Mouse (Mus musculus): Measurements from ENCODE around the gene Rnf180.

Gene Rnf180

DNA sequence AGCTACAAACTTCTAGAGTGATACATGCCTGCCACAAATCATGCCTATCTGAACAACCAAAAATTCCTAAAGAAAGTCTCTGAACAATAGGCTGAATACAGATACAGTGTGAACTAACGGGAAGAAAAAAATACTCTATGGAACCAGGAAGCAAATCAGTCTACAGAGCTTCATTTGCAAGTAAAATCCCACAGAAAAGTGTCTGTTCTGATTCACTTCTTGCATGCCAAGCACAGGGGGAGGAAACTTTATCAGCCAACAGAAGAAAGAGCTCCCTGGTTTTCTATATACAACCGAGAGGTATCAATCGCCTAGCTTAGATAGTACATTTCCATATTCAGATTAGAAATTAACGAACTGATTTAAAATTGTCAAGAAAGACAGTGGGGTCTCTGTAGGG lies 43.8 kb downstream of the Rnf180 start:
- DNase-seq (ENCODE audit: low spot score in 2 of 2) = no peak

DNA sequence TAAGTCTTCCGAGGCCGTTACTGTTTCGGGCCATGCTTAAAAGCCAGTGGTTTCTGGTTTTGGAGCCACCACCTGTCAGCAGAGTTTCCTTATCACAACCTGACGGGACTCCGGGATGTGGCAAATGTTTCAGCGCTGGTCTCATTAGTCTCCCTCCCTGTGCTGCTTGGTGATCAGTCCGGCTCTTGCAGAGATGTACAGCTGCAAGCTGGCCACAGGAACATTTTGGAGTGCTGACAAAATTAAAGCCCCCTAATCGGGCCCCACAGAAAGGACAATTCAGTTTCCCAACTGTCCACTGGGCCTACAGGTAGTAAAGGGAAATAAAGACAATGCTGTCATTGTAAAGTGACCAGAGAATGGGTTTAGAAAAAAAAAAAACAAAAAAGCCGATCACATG lies 44.4 kb downstream of the Rnf180 start:
- no peak for DNase-seq (ENCODE audit: low spot score in 2 of 2)

DNA sequence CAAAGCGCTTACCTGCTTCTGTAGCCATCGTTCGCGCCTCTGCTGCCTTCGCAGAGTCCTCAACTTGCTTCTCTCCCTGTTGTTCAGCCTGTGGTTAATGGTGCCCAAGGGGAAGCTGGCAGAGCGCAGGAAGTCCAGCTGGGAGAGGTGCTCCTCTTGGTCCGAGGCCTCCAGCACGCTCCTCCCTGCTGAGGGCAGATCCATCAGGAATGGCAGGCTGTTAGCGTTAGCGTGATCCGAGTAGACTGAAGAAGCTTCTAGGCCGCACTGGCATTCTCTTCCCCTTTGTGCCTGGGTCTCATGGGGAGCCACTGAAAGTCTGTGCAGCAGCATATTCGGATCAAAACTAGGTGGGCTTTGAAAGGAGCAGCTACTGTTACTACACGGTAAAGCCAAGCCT lies 45.0 kb downstream of the Rnf180 start:
- DNase-seq (ENCODE audit: low spot score in 2 of 2) = no peak

DNA sequence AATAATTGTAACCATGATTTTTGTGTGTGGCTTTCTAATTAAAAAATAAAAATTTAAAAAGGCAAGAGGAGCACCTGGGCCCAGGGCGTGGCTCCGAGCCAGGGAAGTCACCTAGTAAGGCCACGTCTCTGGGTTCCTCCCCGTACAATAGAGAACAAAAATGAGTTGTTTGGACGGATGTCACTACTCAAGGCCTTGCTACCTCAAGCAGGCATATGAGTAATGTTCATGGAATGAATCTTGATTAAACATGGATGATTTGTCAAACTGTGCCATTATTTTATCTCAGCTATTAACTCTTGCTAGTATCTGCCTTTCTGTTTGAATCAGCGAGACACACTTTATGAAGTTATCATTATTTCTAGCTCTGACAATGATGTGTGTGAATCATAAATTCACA lies 46.9 kb downstream of the Rnf180 start:
- no peak for DNase-seq (ENCODE audit: low spot score in 2 of 2)

DNA sequence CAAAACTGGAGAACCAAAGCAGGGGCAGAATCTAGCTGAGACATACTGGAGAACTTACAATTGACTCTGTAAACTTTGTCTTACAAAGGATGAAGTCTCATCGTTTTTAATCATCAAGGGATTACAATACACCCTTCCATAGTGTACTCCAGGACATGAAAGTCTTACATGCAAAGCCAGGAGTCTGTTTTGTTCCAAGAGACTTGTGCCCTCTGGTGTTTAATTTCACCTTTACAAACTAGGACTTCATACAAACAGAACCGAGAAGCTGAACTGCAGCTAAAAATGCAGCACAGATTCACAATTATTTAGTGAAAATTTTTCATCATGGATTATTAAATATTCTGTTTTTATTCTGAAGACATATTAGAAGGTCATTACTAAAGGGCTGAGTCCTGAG lies 53.8 kb downstream of the Rnf180 start:
- no peak for DNase-seq (ENCODE audit: low spot score in 2 of 2)

DNA sequence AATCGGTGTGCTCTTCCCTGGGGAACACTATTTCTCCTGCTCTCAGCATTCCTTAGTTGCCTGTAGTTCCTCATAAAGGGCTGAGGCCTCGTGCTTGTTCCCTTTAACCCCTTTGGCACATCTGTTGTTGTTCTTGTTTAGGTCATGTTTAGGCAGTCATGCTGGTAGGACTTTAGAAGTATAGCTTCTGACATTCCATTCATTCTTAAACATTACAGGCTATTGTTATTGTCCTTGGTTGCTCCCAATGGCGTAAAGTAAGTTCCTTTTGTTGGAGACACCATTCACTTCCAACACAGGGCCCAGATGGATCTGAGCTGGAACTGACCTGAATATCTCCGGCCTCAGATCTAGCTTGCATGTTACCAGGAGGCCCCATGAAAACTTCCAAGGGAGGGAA lies 67.5 kb downstream of the Rnf180 start:
- no peak for DNase-seq (ENCODE audit: low spot score in 2 of 2)

DNA sequence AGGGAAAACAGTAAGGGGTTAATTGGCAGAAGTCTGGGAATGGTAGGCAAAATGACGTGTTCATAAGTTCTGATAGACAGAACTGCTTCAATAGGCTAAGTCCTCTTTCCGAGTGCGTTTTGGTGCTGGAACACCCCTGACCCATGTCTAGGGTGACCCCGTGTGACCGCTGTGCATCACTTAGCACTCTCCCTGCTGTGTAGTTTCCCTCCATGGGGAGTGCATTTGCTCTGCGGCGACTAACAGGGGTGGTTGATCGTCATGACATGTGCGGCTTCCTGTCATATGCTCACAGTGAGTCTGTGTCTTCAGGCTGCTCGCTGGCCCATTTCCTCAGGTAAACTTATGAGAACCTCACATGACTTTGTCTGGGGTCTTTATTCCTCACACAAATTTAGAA lies 70.6 kb downstream of the Rnf180 start:
- no peak for DNase-seq (ENCODE audit: low spot score in 2 of 2)

DNA sequence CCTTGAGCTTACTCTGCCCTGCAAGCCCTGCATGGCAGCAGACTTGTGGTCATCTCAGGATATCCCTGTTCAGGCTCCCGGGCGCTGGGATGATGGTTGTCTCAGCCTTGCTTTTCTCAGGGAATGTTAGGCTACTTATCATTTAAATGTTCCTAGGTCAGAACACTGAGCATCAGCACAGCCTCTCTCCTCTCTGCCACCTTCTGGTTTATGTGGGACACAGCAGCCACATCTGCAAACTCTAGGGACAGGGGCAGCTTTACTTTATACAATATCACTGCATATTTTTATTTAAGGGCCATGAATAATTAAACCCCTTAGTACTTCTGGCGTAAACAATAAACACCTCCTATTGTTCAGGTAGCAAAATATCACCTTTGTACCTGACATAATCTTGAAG lies 71.5 kb downstream of the Rnf180 start:
- peak; percentile 9 to 25 for DNase-seq (ENCODE audit: low spot score in 2 of 2)

DNA sequence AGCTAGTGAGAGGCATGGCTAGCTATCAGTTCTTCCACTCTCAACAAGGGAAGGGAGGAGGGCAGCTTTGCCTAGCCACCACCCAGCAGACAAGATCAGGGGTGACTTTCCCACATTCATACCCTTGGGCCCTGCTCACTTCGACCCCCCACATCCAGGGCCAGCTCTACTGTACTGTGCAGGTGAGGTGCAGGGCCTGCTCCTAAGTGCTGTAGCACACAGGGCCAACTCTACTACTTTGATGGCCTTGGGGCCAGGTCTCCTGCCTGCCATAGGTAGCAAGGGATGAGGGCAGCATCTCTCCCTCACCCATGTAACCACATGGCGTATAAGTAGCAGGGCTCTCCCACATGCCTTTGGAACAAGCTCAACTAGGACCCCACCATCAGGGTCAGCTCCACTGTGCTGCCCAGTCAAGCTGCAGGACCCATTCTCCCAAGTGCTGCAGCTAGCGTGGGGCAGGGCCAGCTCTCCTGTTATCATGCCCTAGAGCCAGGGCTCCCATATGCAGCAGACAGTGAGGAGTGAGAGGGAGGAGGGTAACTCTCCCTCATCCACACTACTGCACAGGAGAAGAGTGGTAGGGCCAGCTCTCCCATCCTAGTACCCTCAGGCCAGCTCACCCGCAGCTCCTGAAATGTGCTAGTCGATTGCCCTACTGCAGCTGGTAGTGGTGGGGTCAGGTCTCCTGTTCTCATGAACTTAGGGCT lies 72.4 kb downstream of the Rnf180 start:
- DNase-seq (ENCODE audit: low spot score in 2 of 2) = no peak

DNA sequence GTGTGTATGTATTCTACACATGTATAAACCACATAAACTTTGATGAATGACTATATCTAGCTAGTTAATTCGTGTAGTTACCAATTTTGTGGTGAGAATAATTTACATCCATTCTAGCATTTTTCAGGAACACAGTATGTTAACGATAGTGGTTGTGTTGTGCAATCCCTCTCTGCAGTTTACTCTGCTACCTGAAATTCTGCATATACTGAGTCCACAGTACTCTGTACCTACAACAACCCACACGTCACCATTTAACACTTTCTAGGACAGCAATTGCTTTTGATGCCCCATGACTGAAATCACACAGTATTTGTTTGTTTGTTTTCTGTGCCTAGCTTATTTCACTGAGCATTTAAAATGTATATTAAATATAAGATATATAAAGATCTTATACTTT lies 83.9 kb downstream of the Rnf180 start:
- no peak for DNase-seq (ENCODE audit: low spot score in 2 of 2)

DNA sequence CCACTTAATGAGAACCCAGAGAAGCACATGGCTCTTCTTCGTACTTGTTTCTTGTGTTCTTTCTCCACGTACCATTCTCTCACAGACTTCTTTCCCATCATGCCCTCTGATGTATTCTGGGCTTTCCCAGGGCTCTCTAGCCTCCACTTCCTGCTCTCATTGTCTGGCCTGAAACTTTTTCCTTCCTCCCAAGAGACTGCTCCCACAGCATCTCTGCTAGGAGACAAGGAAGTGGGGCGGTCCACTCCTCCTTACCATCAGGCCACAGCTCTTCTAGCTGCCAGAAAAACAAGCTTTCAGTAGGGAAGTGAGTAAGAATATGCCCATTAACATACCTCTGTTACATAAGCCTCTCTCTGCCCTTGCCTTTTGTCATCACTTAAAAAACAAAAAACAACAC lies 90.8 kb downstream of the Rnf180 start:
- no peak for DNase-seq (ENCODE audit: low spot score in 2 of 2)

DNA sequence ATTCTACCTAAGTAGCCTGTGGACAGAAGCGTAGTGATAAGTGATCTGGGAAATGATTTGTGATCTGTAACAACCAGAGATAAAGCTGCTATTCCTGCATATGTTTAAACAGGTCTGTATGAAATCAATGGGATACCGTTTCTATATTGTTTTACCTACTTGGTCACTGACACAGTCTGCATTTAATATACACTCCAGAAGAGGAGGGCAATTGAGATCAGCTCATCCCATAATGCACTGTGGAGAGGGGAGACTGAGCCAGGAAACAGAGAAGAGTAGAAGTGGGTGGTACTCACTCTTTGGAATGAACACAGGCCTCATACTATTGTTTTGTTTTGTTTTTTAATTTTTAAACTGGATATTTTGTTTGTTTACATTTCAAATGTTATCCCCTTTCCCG lies 96.0 kb downstream of the Rnf180 start:
- no peak for DNase-seq (ENCODE audit: low spot score in 2 of 2)

DNA sequence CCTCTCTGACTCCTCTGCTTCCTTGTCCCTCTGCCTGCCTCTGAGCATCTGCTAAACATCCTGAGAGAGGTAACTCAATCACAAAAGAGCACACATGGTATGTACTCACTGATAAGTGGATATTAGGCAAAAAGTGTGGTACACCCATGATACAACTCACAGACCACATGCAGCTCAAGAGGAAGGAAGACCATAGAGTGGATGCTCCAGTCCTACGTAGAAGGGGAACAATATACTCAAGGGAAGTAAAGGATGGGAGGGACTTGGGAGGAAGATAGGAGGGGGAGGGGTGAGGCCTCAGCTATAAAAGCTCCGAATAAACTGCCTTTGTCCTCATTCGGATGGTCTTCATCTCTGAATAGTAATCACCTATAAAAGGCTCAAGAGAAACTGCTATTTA lies 96.6 kb downstream of the Rnf180 start:
- DNase-seq (ENCODE audit: low spot score in 2 of 2) = no peak

DNA sequence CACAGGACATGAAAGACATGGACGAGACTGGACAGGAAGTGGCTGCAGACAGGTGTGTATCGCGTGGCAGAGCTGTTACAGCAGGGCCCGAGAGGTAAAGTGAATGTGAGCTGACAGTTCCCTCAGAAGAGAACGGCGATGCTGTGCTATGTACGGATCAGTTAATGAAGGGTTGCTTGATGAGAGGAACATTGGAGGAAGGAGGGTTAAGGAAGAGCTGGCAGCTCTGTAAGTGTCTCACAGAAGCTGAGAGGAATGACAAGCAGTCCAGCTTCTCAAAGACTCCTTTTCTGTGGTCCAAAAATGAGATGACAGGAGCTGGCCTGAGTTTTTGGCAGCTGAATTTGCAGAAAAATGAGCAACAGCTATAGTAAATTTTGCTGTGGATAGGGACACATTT lies 101.0 kb downstream of the Rnf180 start:
- peak in 1 of 2 experiments; percentile 9 for DNase-seq (ENCODE audit: low spot score in 2 of 2)

DNA sequence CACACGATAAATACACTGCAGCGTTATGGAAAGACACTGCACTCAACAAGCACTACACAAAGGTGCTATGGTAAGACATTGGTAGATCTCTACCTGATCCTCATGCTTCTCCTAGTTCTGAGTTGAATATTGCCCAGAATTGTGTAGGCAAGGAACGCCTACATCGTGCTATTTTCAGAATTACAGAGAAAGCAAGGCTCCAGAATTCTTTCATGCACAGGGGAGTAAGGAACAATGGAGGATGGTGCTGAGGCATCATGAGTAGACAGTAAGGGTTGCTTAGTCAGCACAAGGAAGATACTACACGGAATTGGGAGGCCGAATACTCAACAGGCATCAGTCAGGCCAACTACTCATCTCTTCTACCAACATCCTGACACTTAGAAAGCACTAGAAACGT lies 105.9 kb downstream of the Rnf180 start:
- DNase-seq (ENCODE audit: low spot score in 2 of 2) = peak; percentile 14 to 35

DNA sequence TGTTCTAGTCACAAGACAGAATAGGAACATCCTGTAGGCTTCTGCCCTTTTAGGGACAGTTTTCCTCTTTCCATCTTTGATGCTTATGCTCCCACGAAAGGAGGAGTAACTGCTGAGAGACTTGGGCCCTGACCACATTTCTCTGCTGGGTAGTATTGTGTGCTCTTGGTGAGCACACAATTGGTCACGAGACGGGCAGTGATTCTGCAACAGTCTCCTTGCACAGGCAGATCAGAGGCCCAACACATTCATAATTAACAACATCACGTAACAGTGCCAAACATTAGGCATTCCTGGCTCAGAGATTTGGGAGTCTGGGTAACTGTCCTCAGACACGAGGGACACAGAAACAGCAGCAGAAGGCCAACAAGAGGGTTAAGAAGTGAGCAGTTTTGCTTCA lies 113.8 kb downstream of the Rnf180 start:
- DNase-seq (ENCODE audit: low spot score in 2 of 2) = no peak

DNA sequence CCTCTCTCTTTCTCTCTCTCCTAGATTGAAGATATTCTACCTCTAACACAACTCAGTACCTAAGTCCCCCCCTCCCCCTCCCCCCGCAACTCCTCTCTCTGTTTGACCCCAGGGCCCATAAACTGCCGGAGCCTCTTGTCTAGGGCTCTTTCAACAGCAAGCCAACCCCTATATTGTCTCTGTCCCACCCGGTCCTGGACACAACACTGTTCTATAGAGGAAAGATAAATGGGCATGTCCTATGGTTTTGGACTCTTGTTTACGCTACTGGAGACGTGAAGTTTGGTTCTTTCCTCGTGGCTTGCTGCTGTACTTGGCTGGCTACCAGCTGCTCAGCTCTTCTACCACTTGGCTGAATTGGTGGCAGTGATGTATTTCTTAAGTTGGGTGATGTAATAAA lies 129.2 kb downstream of the Rnf180 start:
- DNase-seq (ENCODE audit: low spot score in 2 of 2) = no peak

DNA sequence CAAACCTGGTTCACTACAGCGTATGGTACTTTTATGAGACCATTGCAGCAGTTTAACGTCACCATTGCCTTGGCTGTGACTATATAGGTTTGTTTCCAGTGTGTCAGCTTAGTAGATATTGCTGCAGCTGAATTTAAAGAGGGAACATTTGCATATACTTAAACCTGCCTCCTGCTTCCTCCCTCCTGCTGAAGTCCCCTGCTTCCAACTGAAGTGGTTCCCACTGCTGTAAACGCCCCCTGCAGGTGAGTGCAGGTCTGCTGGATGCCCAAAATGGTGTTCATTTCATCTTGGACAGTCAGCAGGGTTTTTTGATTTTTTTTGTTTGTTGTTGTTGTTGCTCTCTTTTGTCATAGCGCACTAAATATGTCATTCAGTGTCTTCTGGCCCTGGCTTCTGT lies 140.7 kb downstream of the Rnf180 start:
- peak in 1 of 2 experiments; percentile 38 for DNase-seq (ENCODE audit: low spot score in 2 of 2)

DNA sequence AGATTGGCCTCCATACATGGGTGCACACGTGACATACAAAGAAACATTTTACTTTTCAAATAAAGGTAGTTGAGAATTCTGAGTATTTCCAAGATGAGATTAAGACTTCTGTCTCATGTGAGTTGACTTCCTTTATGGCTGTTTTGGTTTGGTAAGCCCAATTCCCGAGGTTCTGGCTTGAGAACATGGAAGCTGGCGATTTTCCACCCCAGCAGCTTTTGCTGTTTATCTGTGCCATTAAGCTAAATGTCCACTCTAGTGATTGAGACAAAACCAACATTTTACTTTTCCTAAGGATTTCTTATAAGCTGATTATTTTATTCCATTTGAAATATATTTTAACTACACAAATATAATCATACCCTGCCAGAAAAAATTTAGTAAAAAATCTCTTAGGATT lies 144.6 kb downstream of the Rnf180 start:
- DNase-seq (ENCODE audit: low spot score in 2 of 2) = no peak

DNA sequence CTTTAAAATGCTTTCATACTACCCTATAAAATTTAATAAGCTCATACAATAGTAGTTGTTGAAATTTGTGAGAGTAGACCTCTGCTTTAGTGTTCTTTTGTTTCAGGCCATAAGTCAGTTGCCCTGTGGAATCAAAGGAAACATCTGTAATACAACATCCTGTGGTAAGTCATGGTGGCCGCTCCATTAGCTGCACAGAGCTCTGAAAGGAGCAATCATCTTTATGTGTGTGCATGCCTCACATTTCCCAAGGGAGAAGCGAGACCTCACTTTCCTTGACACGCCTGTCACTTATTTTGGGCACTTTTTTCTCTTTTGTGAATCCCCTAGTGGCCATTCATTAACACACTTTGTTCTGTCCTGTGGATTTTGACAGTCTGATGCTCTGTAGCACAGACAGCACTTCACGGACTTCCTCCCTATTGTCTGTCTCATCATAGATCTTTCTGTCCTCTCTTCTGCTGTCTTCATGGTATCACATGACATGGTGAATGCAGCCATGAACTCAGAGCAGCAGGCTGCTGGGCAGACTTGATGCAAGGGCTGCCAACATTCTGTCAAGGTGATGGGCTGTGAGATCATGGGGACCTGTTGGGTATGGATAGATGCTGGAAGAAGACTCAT lies 146.7 kb downstream of the Rnf180 start:
- DNase-seq (ENCODE audit: low spot score in 2 of 2) = no peak

DNA sequence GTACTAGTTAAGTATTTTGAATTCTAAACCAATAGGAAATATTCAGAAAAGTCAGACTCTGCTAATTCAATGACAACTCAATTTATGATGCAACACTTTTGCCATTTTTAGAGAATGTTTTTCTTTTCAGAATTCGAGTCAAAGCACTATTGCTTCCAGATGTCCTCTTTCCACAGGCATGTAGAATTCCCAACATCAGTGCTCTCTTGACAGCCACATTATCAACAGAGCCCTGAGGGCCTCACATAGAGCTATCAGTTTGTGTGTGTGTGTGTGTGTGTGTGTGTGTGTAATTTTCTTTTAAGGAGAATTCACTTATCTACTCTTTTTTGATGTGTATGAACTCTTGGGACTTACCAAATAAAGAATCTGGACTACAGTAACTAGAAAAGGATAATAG lies 147.8 kb downstream of the Rnf180 start:
- no peak for DNase-seq (ENCODE audit: low spot score in 2 of 2)

DNA sequence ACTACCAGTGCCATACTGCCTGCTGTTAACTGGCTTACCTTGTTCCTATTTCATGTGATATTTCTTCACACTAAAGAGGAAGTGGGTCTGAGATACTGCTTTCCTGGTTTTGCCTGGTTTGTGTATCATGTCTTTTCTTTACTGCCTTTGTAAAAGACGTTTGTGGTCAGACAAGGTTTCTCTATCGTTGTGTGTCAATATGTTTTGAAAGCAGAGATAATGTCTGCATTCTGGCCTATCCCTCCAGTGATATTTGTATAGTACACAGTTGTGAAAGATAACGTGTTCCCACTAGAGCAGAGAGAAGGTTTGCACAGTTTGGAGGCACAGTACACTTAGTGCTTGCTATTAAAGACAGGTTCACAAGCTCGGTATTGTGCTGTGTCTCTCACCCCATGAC lies 154.7 kb downstream of the Rnf180 start:
- no peak for DNase-seq (ENCODE audit: low spot score in 2 of 2)

DNA sequence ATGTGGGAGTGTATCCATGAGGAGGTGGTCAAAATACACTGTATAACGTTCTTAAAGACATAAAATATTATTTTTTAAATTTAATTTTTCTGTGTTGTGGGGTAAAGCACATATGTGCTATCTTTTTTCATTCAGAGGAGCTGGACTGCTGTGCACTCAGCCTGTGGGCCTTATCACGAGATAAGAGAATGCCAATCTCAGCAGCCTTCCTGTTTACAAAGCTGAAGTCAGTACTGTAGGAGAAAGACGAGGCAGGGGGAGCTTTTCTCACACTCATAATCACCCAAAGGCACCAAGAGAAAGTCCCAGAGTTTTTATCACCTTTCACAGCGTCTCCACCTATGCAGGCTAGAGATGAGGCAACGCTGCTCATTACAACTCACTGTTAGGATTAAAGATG lies 160.2 kb downstream of the Rnf180 start:
- DNase-seq (ENCODE audit: low spot score in 2 of 2) = no peak

DNA sequence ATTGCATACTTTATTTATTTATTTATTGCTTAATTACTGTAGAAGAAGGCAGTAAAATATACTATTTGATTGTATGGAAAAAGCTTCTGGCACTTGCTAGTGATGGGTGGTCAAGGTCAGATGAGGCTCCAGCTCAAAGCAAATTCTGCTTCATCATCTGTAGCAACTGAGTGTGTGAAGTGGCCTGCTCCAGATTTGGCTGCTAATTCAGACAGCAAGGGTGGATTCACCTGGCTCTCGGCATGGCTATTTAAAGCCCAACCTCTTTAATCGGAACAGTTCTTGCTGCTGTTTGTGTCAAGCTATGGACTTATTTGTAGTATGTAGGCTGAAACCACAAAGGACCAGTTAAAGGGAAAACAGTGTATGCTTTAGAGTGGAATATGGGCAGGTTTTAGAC lies 161.8 kb downstream of the Rnf180 start:
- no peak for DNase-seq (ENCODE audit: low spot score in 2 of 2)
